Mouse (Mus musculus) frontal cortex, postnatal 36 days (tissue): ENCODE data around the gene Ntrk3.

Source experiments
- DNase-seq, 2 experiments: peaks; one replicate each; pipeline ENCODE4 v3.0.0; 2022; ENCODE audit warnings: low spot score in 2 of 2

Ntrk3 gene

DNA sequence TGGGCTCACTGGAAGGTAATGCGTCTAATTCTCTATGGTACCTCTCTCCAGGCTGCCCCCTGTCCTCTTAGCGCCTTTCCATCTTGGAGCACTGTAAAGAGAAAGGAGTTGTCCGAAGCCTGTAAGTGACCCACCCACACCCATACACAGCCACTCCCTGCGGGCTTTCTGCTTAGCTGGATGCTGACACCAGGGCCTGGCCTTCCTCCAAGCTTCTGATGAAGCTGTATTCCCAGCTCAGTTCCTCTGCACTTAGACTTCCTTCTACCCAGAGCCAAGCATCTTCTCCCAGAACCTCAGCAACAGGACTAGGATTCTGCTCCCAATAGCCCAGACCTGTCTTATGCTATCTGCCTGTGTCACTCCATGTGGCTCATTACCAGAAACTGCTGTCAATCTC, 114.1 kb downstream of the Ntrk3 start:
- DNase-seq: no peak

DNA sequence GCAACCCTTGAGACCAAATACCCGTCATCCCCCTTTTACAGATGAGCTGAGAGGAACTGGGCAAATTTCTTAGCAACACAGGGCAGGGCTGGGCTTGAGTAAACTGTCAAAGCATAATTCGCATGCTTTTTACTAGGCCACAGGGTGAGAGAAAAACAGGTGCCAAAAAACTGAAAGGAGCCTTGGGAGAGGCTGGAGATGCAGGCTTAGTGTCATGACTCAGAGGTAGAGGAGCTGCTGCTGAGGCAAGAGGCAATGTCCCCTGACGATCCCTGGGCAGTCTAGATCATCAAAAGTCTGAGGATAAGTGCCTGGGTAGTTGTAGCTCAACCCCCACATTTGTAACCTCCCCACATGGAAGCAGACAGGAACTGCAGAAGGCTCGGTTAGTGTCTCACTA, 116.7 kb downstream of the Ntrk3 start:
- DNase-seq: no peak

DNA sequence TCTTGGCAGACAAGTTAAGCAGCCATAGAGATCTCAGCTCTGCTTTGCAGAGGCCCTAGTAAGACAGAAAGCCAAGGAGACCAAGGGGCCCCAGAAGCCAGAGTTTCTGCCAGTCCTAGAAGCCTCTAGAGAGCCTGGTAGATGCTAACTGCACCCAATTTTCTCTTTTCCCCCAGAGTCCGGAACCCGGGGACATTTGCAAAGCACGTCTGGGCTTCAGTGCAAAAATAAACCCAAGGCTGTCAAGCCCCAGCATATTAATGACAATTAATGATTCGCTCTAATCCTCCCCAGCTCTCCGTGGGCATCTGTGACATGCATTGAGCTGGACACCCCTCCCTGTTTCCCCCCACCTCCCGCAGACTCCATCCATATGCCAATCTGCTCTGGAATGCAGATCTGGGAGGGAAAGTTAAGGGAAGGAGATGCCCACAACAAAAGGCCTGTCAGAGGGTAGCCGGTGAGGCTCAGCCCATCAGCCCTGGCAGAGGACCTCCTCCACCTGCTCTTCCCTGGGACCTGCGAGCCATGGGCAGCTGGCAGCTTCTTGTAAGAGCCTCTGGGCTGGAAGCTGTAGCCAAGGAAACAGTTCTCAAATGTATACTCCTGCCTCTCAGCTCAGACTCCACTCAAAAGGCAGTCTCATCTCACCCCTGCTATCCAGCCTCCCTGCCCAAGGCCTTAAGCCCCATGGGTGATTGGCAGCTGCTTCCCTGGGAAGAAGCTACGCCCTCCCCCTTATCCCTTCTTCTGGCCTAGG, 117.8 kb downstream of the Ntrk3 start:
- DNase-seq: no peak

- no peak for DNase-seq
These were observed 132.2 kb downstream of the Ntrk3 start for GRCm38 (mm10) chr7:78605538-78606130.

DNA sequence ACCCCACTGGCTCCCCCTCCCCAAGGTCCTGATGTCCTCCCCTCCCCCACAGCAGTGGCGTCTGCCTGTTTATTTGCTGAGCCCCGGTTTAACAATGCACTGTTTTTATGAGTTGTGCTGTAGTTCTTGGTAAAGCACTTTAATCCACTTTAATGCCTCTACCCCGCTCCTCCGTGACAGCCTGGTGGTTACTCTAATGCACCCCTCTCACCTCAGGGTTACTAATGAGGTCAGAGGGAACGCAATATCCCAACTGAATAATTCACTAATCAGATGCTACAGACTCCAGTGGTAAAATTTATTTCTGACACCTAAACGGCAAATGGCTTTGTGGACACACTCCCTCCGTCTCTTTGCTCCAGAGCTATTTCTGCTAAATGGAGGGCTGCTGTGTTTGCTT, 133.9 kb downstream of the Ntrk3 start:
- DNase-seq: no peak

DNA sequence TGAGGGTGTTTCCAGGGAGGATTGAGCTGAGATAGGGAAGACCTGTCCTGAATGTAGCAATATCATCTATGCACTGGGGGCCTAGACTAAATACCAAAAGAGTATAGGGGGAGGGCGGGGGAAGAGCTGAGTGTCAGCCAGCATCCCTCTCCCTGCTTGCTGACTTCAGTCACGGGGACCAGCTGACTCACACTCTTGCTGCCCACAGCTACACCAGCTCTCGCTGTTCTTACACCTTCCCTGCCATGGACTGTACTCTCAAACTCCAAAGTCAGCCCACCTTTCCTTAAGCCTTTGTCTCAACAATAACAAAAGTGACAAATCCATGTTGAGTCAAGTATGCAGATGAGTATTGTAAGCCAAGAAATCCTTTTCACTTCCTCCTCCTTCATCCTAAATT, 136.0 kb downstream of the Ntrk3 start:
- no peak for DNase-seq

DNA sequence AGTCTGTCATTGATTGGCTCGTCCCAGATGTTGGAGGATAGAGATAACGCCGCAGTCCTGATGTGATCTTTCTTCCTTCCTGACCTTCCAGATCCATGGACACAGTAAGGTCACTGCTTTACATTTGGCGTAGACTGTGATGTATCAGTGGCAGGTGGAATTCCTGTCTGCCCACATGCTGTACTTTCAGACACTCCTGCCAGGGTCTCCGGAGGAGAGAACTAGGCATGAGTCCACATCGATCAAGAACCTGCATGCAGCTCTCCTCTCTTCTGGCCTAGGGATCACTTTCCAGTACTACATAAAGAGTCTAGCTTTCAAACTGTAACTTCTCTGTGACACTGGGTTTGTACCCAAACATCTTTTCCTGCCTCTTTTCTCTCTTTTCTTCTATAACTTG, 136.9 kb downstream of the Ntrk3 start:
- no peak for DNase-seq

DNA sequence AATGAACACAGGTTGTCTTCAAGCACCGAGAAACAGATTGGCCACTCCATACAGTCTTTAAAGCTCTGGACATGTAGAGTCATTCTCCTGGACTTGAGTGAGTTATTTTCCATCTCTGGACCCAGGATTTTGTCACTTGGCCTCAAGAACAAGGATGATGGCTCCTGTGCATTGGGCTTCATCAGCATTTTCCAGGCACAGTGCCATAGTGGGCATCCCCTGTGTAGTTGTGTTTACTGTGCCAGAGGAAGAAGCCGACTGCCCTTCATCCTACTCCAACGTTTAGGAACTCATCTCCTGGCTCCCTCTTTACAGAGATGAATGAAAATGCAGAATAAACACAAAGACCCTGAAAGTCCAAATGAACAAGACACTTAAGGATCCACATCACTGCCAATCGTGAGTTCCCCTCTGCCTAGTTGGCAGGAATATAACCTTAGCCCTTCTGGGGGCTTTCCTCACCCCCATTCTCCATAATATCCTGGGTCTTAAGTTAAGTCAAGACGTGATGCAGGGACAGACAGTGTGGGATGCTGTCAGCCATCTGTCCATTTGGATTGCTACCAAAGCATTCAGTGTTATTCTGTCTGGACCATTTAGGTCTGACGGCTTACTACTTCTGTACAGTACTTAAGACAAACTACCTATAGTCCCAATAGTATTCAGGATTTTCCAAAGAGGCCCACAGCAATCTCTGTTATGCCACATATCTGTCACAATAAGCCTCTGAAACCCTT, 137.7 kb downstream of the Ntrk3 start:
- no peak for DNase-seq

DNA sequence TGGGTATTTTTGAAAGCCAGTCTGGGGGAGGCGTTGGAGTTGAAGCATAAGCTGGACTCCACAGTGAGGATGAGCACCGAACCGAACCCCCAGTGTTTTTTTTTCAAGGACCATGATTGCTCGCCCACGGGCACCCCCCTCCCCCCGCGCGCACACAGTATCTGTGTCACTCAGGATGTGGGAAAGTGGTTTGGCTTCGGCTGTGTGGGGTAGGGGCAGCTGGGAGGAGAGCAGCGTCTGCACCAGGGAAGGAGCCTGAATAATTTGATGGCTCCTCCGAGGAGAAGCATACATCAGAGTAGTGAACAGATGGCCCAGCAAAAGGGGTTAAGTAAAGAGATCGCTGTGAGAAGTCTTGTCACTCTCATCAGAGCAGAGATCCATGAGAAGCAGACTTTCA, 139.7 kb downstream of the Ntrk3 start:
- DNase-seq: peak in 1 of 2 experiments; percentile 39

DNA sequence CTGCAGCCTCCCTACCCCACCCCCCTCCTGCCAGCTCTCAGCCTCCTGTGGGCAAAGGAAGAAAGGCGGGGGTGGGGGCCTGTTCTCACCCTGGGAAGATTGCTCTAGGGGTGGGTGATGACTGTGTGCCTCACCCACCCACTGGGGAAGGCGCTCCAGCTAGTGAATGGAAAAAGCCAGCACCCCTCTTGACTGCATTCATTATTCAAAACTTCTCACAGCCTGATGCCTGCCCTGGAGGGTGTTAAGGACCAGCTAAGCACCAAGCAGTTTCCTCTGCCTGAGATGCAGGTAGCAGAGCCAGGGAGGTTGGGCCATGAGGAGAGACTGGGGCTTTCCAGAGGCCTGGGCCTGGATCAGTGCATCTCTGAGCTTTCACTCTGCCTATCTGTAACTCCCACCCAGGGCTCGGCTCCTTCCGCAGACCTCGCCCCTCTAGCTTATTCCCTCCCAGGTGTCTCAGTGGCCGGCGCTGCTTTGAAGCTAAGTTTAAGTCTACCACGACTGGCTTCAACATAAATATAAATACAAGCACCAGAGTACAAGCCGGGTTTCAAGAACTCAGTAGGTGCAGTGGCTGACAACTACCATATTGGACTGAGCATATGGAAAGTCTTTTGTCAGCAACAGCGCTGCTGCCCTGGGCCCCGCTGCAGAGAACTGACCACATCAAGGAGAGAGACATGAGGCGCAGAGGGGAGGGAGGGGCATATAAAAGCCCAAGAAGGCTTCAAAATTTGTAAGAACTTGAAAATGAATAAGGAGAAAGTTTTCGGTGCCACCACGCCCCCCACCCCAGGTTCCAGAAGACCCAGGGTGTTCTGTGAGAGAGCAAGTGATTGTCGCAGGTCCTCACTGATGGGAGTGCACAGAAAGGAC, 140.3 kb downstream of the Ntrk3 start:
- DNase-seq: peak; percentile 66 to 70

GRCm38 (mm10) chr7:78596556-78596955, 141.3 kb downstream of the Ntrk3 start:
- no peak for DNase-seq

GRCm38 (mm10) chr7:78595895-78596294, 141.9 kb downstream of the Ntrk3 start:
- peak; percentile 68 to 79 for DNase-seq

GRCm38 (mm10) chr7:78592948-78593347, 144.9 kb downstream of the Ntrk3 start:
- DNase-seq: no peak

GRCm38 (mm10) chr7:78592172-78592571, 145.6 kb downstream of the Ntrk3 start:
- no peak for DNase-seq

- no peak for DNase-seq
These were observed 148.0 kb downstream of the Ntrk3 start for GRCm38 (mm10) chr7:78589766-78590165.

DNA sequence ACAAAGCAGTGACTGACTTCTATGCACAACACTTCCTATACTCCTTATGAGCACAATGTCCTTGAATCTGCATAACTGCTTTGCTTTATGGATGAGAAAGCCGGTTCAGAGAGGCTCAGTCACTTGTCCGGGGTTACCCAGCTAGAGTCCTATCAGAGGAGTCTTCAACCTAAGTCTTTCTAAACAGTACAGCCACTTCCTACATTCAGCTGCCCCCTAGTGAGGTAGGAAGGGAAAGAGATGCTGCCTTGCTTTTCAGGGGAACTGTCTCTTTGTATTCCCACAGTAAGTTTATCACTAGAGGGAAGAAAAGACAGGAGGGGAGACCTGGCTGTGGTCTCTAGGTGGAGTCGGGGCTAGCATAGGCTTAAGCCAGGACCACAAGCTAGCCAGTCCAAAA, 151.0 kb downstream of the Ntrk3 start:
- DNase-seq: no peak

- peak in 1 of 2 experiments; percentile 53 for DNase-seq
These were observed 151.9 kb downstream of the Ntrk3 start for GRCm38 (mm10) chr7:78585960-78586359.

GRCm38 (mm10) chr7:78584936-78585335, 152.9 kb downstream of the Ntrk3 start:
- no peak for DNase-seq

DNA sequence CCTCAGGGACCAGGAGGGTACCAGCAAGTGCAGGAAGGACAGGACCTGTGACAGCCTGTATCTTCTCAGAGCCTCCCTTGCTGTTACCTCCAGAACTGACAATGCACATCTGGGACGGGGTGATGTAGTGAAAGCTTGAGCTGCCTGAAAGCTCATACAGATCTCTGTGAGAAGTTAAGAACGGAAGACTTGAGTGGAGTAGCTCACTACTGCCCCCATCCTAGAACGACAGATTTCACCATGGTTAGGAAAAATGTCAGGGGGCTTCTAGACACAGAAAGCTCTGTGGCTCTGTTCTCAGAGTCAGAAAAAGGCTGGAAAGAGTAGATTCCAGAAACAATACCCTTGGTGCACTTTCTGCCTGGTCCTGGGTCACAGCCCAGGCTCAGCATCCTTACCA, 153.3 kb downstream of the Ntrk3 start:
- no peak for DNase-seq

DNA sequence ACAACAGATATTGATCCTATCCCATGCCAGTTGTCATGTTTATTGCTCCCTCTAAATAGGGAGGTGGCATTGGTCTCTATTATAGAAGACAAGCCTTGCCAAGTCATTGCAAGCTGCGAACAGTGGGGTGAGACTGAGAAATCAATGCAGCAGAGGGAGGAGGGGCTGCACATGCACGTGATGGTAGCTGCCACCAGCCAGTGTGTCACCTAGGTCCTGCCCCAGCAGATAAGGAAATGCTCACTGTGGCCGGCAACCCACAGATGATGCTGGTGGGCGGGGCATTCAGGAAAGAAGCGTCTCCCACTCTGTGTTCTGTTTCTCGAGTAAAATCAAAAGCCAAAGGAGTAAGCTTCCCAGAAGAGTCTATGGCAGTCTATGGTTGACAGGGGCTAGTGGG, 154.1 kb downstream of the Ntrk3 start:
- no peak for DNase-seq

GRCm38 (mm10) chr7:78581341-78581740, 156.5 kb downstream of the Ntrk3 start:
- DNase-seq: no peak
